Mouse (Mus musculus) Patski (cell line): Measurements from ENCODE around the gene Speer4b. TPM values are rescaled to one million over a fixed set of nuclear protein-coding genes. Genes with fewer than 3 reads are reported as not detected.

ENCODE experiments used
- ATAC-seq: fragments of 100-300 bp; one replicate; pipeline ENCODE4 v1.8.0; 2021
- CTCF ChIA-PET: fragments of 350-600 bp; sonication (Branson Sonifier 250); formaldehyde crosslinking; loops from one replicate; lab custom pipeline; 2022; ENCODE audit warnings: inconsistent platforms; lab: Charles Lee
- POLR2A ChIA-PET: fragments of 350-600 bp; sonication (Branson Sonifier 250); formaldehyde crosslinking; loops from one replicate; lab custom pipeline; 2022; ENCODE audit warnings: antibody characterized with exemption, inconsistent platforms; lab: Charles Lee
- DNase-seq: peaks from one replicate; pipeline ENCODE4 v3.0.0-alpha.2; 2011; ENCODE audit warnings: low read depth, low spot score
- H3K27me3 ChIP-seq: fragments of 371-371 bp; one replicate; pipeline ENCODE4 v1.5.1; 2021
- CTCF ChIP-seq: fragments of 100-300 bp; IDR thresholded peaks from one replicate; pipeline ENCODE4 v1.5.1; 2021
- in situ Hi-C: fragments of 300-500 bp; cut with MboI; formaldehyde crosslinking; loops from 3 replicates; pipeline ENCODE4 v1.11.1; 2018; ENCODE audit warnings: low pct_unique_long_range_greater_than_20kb, mixed read lengths
- polyA plus RNA-seq: library from polyadenylated mRNA; unstranded; gene quantifications from one replicate; pipeline ENCODE4 v1.2.3, GENCODE M21; 2021

Speer4b gene
- polyA plus RNA-seq, 1 experiment from 2014 or later, result not detected

GRCm38 (mm10) chr5:27454386-27454785 is 46.9 kb downstream of the Speer4b start:
- ATAC-seq, result no peak
- CTCF ChIA-PET, result no interaction called here
- no peak for TF ChIP-seq CTCF
- POLR2A ChIA-PET, result no interaction called here
- no peaks in the 10 kb centered on the region for H3K27me3 ChIP-seq
- in situ Hi-C loops, result no loop called here
- no peak for DNase-seq

- POLR2A ChIA-PET, result no interaction called here
- CTCF ChIA-PET, result interaction anchor here (1.5 kb wide), 1 partner anchor 44 kb away, joined by 5 read pairs; no protein-coding TSS in a partner anchor
- DNase-seq, result no peak
- ATAC-seq, result no peak
- in situ Hi-C loops, result no loop called here
- TF ChIP-seq CTCF, result no peak
- H3K27me3 ChIP-seq, result no peaks in the 10 kb centered on the region
These were observed 47.9 kb downstream of the Speer4b start for GRCm38 (mm10) chr5:27453201-27453845.
